Mouse (Mus musculus) urinary bladder, adult 2 months (tissue): ENCODE measurements around the gene Drc3. TPM values are rescaled to one million over a fixed set of nuclear protein-coding genes. Genes with fewer than 3 reads are reported as not detected.
"Not testable (repeated sequence)": the region's sequence is repeated elsewhere in the genome, so short reads cannot be mapped to it uniquely, and the experiment has no call there.

Experiments used
- DNase-seq: peaks from one replicate; pipeline ENCODE4 v3.0.0; 2022; ENCODE audit warnings: low spot score
- polyA plus RNA-seq: library from polyadenylated mRNA; depleted of rRNA; stranded (reverse); fragments of >200 nt; gene quantifications from 2 replicates; pipeline ENCODE4 v1.2.3, GENCODE M21; 2012

Drc3 gene
- polyA plus RNA-seq, 1 experiment: 2.7 TPM

DNA sequence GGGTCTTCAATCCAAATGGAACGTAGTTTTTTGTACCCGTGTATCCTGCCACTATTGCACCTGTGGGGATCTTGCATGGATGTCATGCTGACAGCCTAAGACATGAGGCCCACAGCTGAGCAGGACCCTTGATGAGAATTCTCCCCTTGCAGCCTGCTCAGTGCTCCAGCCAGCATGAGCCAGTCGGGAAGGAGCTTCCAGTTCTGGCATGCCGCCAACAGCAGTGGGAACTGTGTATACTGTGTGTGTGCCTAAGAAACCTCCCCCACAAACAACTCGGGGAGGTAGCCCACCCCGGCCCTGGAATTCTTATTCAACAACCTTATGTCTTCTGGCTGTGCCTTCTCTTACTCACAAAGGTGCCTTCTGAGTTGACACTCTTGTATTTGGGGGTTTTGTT lies 43.4 kb downstream of the Drc3 start:
- DNase-seq: no peak

DNA sequence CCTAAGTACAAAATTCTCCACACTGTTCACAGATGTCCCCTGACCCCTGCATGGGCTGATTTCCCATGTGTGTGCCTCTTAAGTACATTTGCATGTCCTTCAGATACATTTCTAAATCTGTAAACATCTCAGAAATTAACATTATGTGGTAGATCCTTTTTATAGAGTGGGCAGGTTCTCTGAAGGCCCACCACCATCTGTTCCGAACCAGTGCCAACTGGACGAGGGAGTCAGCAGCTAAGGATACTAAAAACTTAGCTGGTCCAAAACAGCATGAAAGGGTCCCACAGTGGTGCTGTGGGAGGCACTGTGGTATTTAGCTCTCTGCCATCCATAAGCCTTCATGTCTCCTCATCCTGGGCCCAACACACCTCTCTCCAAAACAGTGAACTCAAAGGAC lies 44.0 kb downstream of the Drc3 start:
- no peak for DNase-seq

DNA sequence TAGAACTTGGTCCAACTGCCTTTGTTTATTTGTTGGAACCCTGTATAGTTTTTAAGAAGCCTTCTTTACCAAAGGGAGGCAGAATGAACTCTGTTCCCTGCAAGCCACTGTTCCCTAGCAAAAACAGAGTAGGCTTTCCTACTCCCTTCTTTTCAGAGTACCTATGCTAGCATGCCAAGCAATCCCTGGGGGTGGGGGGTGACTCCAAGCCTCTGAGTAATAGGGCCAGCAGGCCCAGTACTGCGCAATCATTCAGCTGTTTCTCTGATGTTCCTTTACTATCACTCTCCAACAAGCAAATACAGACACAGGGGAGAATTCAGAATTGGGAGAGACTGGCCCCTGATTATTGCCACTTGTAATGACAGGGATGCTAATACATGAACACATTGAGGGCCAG lies 53.5 kb downstream of the Drc3 start:
- no peak for DNase-seq

- no peak for DNase-seq
These were observed 59.0 kb downstream of the Drc3 start for GRCm38 (mm10) chr11:60412173-60412572.

DNA sequence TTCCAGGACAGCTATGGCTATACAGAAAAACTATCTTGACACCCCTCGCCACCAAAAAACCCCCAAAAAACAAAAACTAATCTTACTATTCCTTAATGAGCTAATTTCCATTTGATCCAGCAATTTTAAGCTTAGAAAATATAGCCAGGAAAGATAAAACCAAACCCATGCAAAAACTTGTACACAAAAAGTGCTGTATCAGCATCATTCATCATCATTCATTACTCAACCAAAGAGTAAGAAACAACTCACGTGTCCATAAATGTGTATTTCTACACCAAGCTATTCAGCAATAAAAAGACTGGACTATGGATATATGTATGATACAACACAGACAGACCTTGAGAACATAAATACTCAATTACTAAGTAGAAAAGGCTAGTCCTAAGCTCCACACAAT lies 59.8 kb downstream of the Drc3 start:
- DNase-seq: no peak

DNA sequence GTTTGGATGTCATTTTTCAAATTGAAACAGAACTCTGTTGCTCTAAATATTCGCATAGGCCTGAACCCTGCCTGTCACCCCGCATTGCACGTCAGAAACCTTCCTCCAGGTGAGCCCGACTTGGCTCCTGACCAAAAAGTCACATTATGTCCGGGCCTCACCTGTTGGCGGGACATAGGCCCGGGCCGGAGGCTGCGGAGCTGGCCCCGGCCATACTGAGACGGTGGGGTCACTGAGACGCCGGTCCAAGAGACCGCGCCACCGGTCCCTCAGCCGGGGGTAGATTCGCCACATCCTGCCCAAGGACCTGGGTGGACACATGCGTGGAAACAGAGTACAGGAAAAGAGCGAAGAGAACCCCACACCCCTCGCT lies 63.4 kb downstream of the Drc3 start:
- DNase-seq: no peak

DNA sequence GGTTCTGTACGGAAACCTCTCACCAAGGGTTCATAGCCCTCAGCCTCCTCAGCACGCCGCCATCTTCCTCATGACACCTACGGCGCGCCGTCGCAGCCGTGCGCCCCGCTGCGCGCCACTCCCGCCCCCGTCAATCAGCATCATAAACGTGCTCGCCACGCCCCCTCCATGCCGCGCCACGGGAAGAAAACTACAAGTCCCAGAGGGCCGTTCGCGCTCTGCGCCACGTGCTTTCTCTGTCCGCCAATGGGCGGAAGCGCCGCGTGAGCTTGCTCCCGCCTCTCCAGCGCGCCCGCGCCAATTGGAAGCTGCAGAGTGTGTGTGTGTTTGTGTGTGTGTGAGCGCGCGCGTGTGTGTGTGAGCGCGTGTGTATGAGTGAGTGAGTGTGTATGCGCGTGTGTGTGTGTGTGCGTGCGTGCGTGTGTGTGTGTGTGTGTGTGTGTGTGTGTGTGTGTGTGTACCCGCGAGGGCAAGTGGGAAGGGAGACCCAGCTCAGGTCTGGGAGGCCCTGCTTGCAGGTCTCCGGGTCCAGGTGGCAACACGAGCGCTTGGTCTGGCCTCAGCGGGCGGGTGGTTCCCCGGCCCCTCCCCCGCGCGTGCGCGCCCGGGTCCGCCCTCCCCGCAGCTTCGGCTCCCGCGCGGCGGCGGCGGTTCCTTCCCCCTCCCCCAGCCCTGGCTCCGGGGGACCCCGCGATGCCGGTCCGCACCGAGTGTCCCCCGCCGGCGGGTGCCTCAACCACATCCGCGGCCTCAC lies 64.0 kb downstream of the Drc3 start, which contains the start of gene Gid4:
Gid4 (plus strand) TSS at position 183 of the 754 bp plus-strand sequence.
- peak; percentile 94 for DNase-seq

DNA sequence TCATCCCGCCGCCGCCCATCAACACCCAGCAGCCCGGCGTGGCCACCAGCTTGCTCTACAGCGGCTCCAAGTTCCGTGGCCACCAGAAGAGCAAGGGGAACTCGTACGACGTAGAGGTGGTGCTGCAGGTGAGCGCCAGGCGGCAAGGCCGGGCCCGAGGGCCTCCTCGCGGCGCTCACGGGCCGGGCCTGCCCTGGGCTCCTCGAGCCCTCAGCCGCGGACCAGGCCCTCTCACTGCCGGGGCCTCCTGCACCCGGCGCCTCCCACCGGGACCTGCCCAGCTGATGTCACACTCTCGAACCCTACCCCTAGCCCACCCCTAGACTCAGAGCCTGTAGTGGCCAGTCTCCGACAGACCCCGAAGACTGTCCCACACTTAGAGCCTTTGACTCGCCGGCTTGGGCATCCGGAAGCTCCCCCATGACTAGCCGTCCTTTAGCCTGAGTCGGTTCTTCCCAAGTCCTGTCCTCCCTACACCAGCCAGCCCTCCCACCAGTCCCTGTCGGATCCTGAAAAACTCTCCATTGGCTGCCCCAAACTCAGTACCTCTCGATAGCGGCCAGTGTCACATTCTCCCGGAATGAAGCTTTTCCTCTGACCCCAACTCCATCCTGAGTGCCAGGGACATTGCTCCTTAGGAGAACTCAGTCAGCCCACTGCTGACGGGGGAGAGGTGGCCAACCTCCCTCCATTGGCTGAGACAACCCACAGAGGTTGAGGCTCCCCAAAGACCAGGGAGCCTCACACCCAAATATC lies 64.8 kb downstream of the Drc3 start, which contains the start of gene Atpaf2:
Atpaf2 (minus strand) TSS at position 741 of the 756 bp plus-strand sequence.
- DNase-seq: no peak

- DNase-seq: no peak
These were observed 65.3 kb downstream of the Drc3 start for GRCm38 (mm10) chr11:60418473-60418803.

- DNase-seq: no peak
These were observed 69.0 kb downstream of the Drc3 start for GRCm38 (mm10) chr11:60422046-60422668.

- no peak for DNase-seq
These were observed 69.9 kb downstream of the Drc3 start for GRCm38 (mm10) chr11:60423006-60423405.

DNA sequence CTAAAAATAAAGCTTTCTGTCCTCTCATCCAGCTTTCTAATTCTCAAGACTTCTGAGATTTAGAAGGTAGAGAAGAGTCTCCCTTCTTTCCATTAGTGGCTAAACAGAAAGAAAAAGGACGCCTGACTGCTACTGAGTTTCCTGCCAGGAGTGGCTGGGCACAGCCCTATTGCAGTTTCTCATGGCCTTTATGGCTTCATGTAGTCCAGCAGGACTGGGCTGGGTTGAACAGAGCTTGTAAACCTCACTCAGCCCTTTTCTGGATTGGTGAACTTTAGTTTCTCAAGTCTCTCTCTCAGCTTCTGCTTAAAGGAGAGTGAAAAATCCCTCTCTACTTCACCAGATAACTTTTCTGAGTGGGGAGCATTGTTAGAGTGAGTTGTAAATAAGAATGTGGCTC lies 73.3 kb downstream of the Drc3 start:
- DNase-seq: no peak

DNA sequence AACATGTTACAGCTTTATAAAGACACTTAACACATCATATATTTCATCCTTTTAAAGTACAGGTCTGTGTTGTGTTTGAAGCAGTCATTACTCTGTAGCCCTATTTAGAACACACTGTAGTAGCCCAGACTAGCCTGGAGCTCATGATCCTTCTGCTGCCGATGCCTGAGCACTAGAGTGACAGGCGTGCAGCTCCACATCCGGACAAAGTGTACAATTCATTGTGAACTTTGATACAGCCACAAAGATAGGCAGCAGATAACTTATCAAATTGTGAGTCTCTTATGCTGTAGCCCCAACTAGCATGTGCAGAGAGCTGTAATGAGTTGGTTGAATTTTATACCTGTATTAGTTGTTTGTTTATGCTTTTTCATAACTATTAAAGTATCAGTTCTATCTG lies 74.5 kb downstream of the Drc3 start:
- DNase-seq: no peak

GRCm38 (mm10) chr11:60433501-60433900 lies 80.4 kb downstream of the Drc3 start:
- no peak for DNase-seq

GRCm38 (mm10) chr11:60435133-60435532 lies 82.0 kb downstream of the Drc3 start:
- DNase-seq: no peak

DNA sequence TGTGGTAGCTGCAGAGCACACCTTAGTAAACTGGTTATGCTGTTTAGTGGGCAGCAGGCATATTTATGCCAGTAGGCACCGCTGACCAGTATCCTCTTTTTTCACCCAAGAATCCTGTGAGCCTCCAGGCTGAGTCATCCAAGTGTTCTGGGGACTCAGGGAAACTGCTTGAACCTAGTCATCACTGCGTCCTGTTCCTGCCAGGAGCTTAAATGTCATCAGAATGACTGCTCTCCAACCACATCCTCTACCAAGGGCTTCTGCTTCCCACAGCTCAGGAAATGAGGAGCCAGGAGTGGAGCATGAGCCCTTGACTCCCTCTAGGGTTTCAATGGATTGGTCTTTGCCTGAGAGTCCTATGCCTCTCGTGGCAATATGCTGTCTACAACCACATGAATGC lies 83.5 kb downstream of the Drc3 start:
- DNase-seq: no peak

DNA sequence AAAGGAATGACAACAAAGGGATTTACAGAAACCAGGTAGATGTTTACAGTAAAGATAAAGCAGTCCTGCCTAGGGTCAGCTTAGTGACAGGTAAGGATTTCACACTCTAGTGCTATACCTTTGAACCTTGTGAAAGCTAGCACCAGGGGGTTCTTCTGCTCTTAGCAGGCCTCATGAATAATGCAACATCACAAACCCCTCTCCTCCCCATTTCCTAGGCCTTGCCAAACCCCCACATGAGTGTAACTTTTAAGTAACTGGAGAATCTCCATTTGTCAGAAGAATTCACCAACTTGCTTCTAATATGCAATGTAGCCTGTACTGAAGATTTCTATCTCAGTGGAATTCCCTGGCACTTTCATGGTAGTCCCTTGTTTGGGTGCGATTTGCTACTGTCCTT lies 86.5 kb downstream of the Drc3 start:
- not testable (repeated sequence) for DNase-seq

- no peak for DNase-seq
These were observed 87.0 kb downstream of the Drc3 start for GRCm38 (mm10) chr11:60440176-60440575.

DNA sequence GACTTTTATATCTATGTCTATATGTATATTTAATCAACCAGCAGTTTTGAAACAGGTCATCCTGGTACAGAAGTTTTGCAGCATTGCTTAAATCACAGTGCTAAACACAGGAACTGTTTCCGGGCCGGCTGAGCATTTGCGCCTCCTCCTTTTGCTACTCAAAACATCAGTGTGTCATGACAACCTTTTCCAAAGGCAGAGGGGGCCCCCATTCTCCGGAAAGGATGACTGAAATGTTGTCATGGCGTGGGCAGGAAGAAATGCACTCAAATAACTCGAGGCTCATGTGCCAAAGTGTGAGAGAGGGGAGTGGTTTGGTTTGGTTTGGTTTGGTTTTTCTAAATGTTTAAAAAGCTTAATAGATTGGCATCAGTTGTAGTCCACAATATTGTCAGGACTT lies 89.8 kb downstream of the Drc3 start:
- no peak for DNase-seq
